Mouse (Mus musculus) forebrain, embryonic 11.5 days (tissue): Measurements from ENCODE around the gene Rhoa. TPM values are rescaled to one million over a fixed set of nuclear protein-coding genes. Genes with fewer than 3 reads are reported as not detected.
"Not testable (repeated sequence)": the region's sequence is repeated elsewhere in the genome, so short reads cannot be mapped to it uniquely, and the experiment has no call there.

Experiments
- ATAC-seq: fragments of 200-750 bp; cut with Nextera tagmentation; replicated peaks from 2 replicates; pipeline ENCODE4 v1.8.0; 2017; ENCODE audit warnings: moderate TSS enrichment; ENCODE audit not compliant: low FRiP score
- DNase-seq: peaks from one replicate; pipeline ENCODE4 v3.0.0-alpha.2; 2017; ENCODE audit warnings: low spot score
- H3K27ac ChIP-seq: fragments of 300-500 bp; sonication (generic); 2 replicates; pipeline ENCODE4 v1.5.1; 2014; ENCODE audit warnings: low read depth, low read length
- H3K27me3 ChIP-seq: fragments of 300-500 bp; sonication (generic); 2 replicates; pipeline ENCODE4 v1.6.1; 2014; ENCODE audit warnings: mild to moderate bottlenecking, low read length, mixed read lengths; ENCODE audit not compliant: control insufficient read depth, insufficient read depth
- H3K36me3 ChIP-seq: fragments of 300-500 bp; sonication (generic); 2 replicates; pipeline ENCODE4 v1.6.1; 2014; ENCODE audit warnings: mild to moderate bottlenecking, low read length, moderate library complexity, mixed read lengths; ENCODE audit not compliant: control insufficient read depth, insufficient read depth
- H3K4me1 ChIP-seq: fragments of 300-500 bp; sonication (generic); replicated peaks from 2 replicates; pipeline ENCODE4 v1.6.1; 2014; ENCODE audit warnings: low read length, mixed read lengths; ENCODE audit not compliant: control insufficient read depth, insufficient read depth
- H3K4me2 ChIP-seq: fragments of 300-500 bp; sonication (generic); 2 replicates; pipeline ENCODE4 v1.6.1; 2014; ENCODE audit warnings: low read depth, mild to moderate bottlenecking, low read length, moderate library complexity, mixed read lengths; ENCODE audit not compliant: severe bottlenecking
- H3K4me3 ChIP-seq: fragments of 300-500 bp; sonication (generic); 2 replicates; pipeline ENCODE4 v1.5.1; 2014; ENCODE audit warnings: low read depth, low read length
- H3K9ac ChIP-seq: fragments of 300-500 bp; sonication (generic); 2 replicates; pipeline ENCODE4 v1.6.1; 2014; ENCODE audit warnings: low read length
- H3K9me3 ChIP-seq: fragments of 300-500 bp; sonication (generic); 2 replicates; pipeline ENCODE4 v1.6.1; 2016; ENCODE audit warnings: low read length, mixed read lengths; ENCODE audit not compliant: control insufficient read depth
- WGBS: fragments of 180-500 bp; shearing (Covaris S2); extraction: QIAGEN DNeasy Blood & Tissue Kit; methylation state at CpG from one replicate; pipeline ENCODE4 v1.1.7; 2014; 5-methylcytosine and 5-hydroxymethylcytosine counted together
- polyA plus RNA-seq: library from polyadenylated mRNA; unstranded; fragments of >200 nt; fragmentation: Nextera tagmentation; extraction: Ambion mirVana; gene quantifications from 2 replicates; pipeline ENCODE4 v1.2.1, GENCODE M21; 2014

The Rhoa gene
- polyA plus RNA-seq, 1 experiment from 2014 or later = 303 TPM

GRCm38 (mm10) chr9:108318462-108318861 lies 12.5 kb downstream of the Rhoa start:
- Histone ChIP-seq H3K4me2 (no peak overlapping the region), H3K9me3 (no peaks in the 10 kb centered on the region), H3K27me3 (no peaks in the 10 kb centered on the region), H3K4me3 (no peak overlapping the region), H3K27ac (no peak overlapping the region), H3K9ac (no peak overlapping the region), H3K4me1 (no peaks in the 10 kb centered on the region), H3K36me3 (peaks cover 2% of the 10 kb centered on the region; the same call in 1 of the 2 replicates)
- 94% methylated on average over 2 of the region's 2 CpGs for WGBS
- ATAC-seq (no peak), DNase-seq (no peak)

- not testable (repeated sequence) for H3K9me3 ChIP-seq, H3K4me3 ChIP-seq, H3K9ac ChIP-seq, ATAC-seq, DNase-seq, H3K27me3 ChIP-seq, H3K27ac ChIP-seq, H3K36me3 ChIP-seq, H3K4me2 ChIP-seq, H3K4me1 ChIP-seq
- WGBS = 88% methylated on average over 7 of the region's 7 CpGs
Observed at GRCm38 (mm10) chr9:108322054-108322453, 16.1 kb downstream of the Rhoa start.

- no peak overlapping the region for H3K9ac ChIP-seq
- 94% methylated on average over 1 of the region's 1 CpGs for whole genome bisulfite sequencing
Observed at GRCm38 (mm10) chr9:108324784-108325183, 18.9 kb downstream of the Rhoa start.

GRCm38 (mm10) chr9:108325811-108326210 lies 19.9 kb downstream of the Rhoa start:
- H3K9ac ChIP-seq = no peak overlapping the region
- H3K27me3 ChIP-seq = no peaks in the 10 kb centered on the region
- WGBS = 98% methylated on average over 2 of the region's 2 CpGs
- no peak for DNase-seq
- no peaks in the 10 kb centered on the region for H3K4me1 ChIP-seq
- H3K27ac ChIP-seq = no peak overlapping the region
- no peaks in the 10 kb centered on the region for H3K9me3 ChIP-seq
- peaks cover 11% of the 10 kb centered on the region for H3K36me3 ChIP-seq
- H3K4me3 ChIP-seq = no peak overlapping the region
- ATAC-seq = no peak
- no peak overlapping the region for H3K4me2 ChIP-seq

More at GRCm38 (mm10) chr9:108324784-108325183, 18.9 kb downstream of the Rhoa start:
- Histone ChIP-seq H3K27me3 (no peaks in the 10 kb centered on the region), H3K27ac (no peak overlapping the region), H3K9me3 (no peaks in the 10 kb centered on the region), H3K4me2 (no peak overlapping the region), H3K36me3 (peaks cover 11% of the 10 kb centered on the region), H3K4me1 (no peaks in the 10 kb centered on the region), H3K4me3 (no peak overlapping the region)
- ATAC-seq (no peak), DNase-seq (no peak)

GRCm38 (mm10) chr9:108337848-108338550 lies 32.1 kb downstream of the Rhoa start:
- no peak for ATAC-seq
- Histone ChIP-seq H3K4me3 (no peak overlapping the region), H3K4me1 (peaks cover 10% of the 10 kb centered on the region), H3K9ac (peak overlapping the region; percentile 90; the same call in 1 of the 2 replicates), H3K27me3 (no peaks in the 10 kb centered on the region), H3K36me3 (peaks cover 4% of the 10 kb centered on the region; the same call in 1 of the 2 replicates), H3K4me2 (peak overlapping the region; percentile 86; the same call in 1 of the 2 replicates), H3K9me3 (no peaks in the 10 kb centered on the region), H3K27ac (peak overlapping the region; percentile 88)
- no peak for DNase-seq
- WGBS = 67% methylated on average over 10 of the region's 10 CpGs

- peak overlapping the region; percentile 86 for H3K4me2 ChIP-seq
- peak overlapping the region; percentile 88 for H3K27ac ChIP-seq
- WGBS = 30% methylated on average over 6 of the region's 6 CpGs
- no peaks in the 10 kb centered on the region for H3K27me3 ChIP-seq
- peak overlapping the region; percentile 79 for H3K4me3 ChIP-seq
- H3K36me3 ChIP-seq = peaks cover 4% of the 10 kb centered on the region; the same call in 1 of the 2 replicates
- H3K9ac ChIP-seq = peak overlapping the region; percentile 90
- H3K4me1 ChIP-seq = peaks cover 10% of the 10 kb centered on the region
- ATAC-seq (peak; percentile 8; the same call in 1 of the 2 replicates), DNase-seq (peak; percentile 53)
- no peaks in the 10 kb centered on the region for H3K9me3 ChIP-seq
Observed at GRCm38 (mm10) chr9:108338551-108338885, 32.6 kb downstream of the Rhoa start.

GRCm38 (mm10) chr9:108338886-108339781 lies 33.2 kb downstream of the Rhoa start, which contains the start of gene Gpx1:
Gene Gpx1, plus strand, starts transcription at chr9:108338903.
- H3K4me3 ChIP-seq = peak within 1 kb of the TSS; percentile 79
- peak within 1 kb of the TSS; percentile 88 for H3K27ac ChIP-seq
- H3K4me1 ChIP-seq = peaks cover 10% of the 10 kb centered on the region
- no peaks in the 10 kb centered on the region for H3K27me3 ChIP-seq
- peak within 1 kb of the TSS; percentile 90 for H3K9ac ChIP-seq
- H3K4me2 ChIP-seq = peak within 1 kb of the TSS; percentile 86
- H3K9me3 ChIP-seq = no peaks in the 10 kb centered on the region
- peaks cover 4% of the 10 kb centered on the region; the same call in 1 of the 2 replicates for H3K36me3 ChIP-seq
- ATAC-seq (peak; percentile 97), DNase-seq (peak; percentile 93)
- WGBS = under 1% methylated on average over 49 of the region's 49 CpGs

- H3K4me2 ChIP-seq = peak overlapping the region; percentile 86
- H3K4me3 ChIP-seq = peak overlapping the region; percentile 79
- ATAC-seq = no peak
- H3K27me3 ChIP-seq = no peaks in the 10 kb centered on the region
- H3K9ac ChIP-seq = peak overlapping the region; percentile 90
- peak; percentile 58 for DNase-seq
- peak overlapping the region; percentile 88; the same call in 1 of the 2 replicates for H3K27ac ChIP-seq
- 20% methylated on average over 20 of the region's 20 CpGs for WGBS
- H3K9me3 ChIP-seq = no peaks in the 10 kb centered on the region
- H3K4me1 ChIP-seq = peaks cover 10% of the 10 kb centered on the region
- peaks cover 4% of the 10 kb centered on the region; the same call in 1 of the 2 replicates for H3K36me3 ChIP-seq
Observed at GRCm38 (mm10) chr9:108339886-108340257, 33.9 kb downstream of the Rhoa start.
